Mouse (Mus musculus): ENCODE measurements around the gene S1pr5. TPM values are rescaled to one million over a fixed set of nuclear protein-coding genes. Genes with fewer than 3 reads are reported as not detected.
"Not testable (repeated sequence)": the region's sequence is repeated elsewhere in the genome, so short reads cannot be mapped to it uniquely, and the experiment has no call there.

The S1pr5 gene
- 1 to 10 TPM in 1 of 2 experiments, under 1 TPM in 1; 0.50 to 1.0 TPM for total RNA-seq (2021)
- long read RNA-seq, experiment 1: 0 reads
- long read RNA-seq, experiment 2, partial matches to known transcripts: 0 of 3 reads
- long read RNA-seq, experiment 2, other reads (novel, unspliced or antisense): 1 of 3 reads

DNA sequence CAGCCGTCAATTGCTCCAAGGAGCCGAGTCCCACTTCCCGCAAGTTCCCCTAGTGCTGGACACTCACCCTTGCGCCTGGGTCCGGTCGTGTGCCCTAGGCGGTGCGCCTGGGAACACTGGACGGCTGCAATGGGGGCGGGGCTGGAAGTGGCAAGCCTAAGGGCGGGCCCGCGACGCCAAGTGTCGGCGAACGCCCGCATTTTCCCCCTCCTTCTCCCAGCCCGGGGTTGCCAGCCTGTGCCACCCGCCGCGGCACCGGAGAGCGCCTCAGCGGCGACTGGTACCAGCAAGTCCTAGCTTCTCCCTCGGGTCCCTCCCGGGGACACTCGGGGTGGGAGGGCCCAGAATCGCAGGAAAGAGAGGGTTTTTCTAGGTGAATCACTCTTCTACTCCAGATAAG, at the start of gene S1pr5:
Gene S1pr5, minus strand, starts transcription at position 118 of the 400 bp plus-strand sequence.
- peak; percentile 26 to 53 for DNase-seq (ENCODE audit: low spot score in 2 of 2)

DNA sequence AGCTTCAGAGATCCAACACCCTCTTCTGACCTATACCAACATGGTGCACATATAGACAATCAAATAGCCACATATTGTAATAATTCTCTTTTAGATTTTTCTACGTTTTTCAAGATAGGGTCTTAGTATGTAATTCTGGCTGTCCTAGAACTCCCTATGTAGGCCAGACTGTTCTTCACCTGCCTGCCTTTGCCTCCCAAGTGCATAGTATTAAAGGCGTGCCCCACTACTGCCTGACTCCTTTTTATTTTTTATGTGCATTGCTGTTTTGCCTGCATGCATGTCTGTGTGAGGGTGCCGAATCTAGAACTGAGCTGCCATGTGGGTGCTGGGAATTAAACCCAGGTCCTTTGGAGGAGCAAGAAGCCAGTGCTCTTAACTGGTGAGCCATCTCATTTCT, 44.0 kb upstream of the S1pr5 start:
- DNase-seq (ENCODE audit: low spot score in 2 of 2): no peak

DNA sequence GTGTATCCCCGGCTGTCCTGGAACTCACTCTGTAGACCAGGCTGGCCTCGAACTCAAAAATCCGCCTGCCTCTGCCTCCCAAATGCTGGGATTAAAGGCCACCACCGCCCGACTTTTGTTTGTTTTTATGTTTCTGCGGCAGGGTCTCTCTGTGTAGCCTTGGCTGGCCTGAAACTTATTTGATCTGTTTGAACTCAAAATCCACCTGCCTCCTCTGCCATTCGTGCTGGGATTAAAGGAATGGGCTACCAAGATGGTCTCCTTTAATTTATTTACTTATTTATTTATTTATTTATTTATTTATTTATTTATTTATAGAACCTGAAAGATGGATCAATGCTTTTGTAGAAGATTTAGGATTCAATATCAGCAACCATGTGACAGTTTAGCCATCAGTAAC, 43.6 kb upstream of the S1pr5 start:
- DNase-seq (ENCODE audit: low spot score in 2 of 2): not testable (repeated sequence)

DNA sequence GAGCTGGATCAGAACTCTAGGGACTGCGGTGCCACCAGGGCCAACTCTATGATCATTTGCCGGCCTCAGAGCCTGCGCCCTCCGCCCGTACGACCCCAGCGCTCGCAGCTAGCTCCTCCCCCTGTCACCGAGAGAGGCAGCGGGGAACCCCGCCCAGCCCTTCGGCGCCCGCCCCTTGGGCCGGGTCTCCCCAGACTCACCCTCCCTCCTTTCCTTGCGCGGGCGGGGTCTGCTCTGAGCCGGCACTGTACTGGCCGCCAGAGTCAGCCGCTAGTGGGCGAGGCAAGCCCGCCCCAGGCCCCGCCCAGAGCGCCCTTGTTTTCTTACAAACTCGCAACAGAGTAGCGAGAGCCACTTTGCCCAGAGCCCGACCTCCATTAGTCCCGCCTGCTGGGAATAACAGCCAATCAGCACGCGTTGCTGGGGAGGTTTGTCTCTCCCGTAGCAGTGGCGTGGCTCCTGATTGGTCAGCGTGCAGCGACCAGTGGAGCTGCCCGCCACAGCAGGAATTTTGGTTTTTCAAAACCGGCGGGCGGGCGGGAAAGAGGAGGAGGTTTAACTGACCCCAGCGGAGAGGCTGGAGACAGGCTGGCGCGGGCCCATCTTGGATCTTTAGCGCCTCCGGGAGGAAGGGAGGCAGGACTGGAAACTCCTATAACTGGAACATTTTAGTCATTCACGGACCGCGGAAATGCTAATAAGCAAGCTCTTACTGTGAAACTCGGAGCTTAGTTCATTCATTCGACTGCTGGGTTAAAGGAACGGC, 43.0 kb upstream of the S1pr5 start, which contains the start of gene Cdkn2d:
Gene Cdkn2d, minus strand, starts transcription at position 386 of the 766 bp plus-strand sequence.
- peak; percentile 97 for DNase-seq (ENCODE audit: low spot score in 2 of 2)

DNA sequence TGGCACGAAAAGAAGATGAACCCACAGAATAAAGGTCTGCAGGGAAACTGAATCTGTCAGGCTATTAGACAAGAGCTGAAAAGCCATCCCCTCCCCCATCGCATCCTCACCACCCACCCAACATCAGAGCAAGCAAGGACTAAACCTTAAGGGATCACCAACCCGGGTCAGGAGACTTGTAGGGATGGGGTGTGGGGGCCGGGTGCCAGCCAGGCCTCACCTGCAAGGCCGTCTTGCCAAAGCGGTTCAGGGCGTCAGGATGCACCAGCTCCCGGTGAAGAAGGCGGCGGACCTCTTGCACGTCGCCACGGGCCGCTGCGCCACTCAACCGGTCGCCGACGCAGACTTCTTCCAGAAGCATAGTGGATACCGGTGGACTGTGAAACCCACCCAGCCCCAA, 42.3 kb upstream of the S1pr5 start:
- no peak for DNase-seq (ENCODE audit: low spot score in 2 of 2)

DNA sequence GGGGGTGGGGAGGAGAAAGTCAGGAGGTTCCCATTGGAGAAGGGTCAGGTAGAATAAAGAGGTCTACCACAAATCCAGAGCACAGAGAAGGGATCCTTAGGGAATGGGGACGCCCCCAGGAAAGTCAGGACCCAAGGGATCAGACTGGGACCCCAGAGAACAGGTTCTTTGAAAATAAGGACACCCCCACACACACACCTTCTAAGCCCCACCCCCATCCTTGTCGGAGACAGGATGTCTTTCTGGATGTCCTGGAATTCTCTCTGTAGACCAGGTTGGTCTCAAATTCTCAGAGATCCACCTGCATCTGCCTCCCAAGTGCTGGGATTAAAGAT, 41.1 kb upstream of the S1pr5 start:
- no peak for DNase-seq (ENCODE audit: low spot score in 2 of 2)

DNA sequence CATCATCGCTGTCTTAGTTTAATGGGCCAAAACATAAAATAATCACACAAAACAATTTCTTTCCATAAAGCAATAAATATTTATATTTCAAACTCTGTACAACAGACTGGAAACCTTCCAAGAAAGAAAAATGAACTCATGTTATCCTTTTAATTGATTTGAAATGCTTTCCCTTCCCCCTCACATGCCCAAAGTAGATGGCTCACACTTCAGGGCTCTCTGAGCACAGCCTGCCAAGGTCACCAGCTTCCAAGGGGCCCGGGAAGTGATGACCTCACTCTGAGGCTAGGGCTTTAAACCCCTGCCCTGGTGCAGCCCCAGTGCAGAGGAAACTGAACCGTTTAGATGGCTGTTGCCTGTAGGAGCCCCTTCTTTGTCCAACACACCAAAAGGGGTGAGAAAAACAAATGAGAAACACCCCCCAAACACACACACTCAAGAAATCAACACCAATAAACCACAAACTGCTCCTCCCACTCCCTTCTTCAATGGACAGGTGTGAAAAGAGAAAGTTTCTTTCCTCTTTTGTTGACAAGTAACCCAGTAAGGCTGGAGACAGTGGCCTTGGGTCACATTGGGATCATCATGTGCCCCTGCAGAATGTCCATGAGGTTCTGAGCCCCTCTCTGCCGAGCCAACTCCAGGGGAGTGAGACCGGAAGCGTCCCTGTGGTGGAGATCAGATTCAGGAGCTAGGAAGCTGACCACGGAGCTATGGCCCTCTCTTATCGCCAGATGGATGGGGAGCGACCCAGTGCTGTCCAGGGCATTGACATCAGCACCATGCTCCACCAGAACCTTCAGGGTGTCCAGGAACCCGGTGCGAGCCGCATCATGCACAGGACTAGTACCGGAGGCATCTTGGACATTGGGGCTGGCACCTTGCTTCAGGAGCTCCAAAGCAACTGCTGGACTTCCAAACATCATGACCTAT, 40.4 kb upstream of the S1pr5 start:
- DNase-seq (ENCODE audit: low spot score in 2 of 2): peak; percentile 38 to 39

DNA sequence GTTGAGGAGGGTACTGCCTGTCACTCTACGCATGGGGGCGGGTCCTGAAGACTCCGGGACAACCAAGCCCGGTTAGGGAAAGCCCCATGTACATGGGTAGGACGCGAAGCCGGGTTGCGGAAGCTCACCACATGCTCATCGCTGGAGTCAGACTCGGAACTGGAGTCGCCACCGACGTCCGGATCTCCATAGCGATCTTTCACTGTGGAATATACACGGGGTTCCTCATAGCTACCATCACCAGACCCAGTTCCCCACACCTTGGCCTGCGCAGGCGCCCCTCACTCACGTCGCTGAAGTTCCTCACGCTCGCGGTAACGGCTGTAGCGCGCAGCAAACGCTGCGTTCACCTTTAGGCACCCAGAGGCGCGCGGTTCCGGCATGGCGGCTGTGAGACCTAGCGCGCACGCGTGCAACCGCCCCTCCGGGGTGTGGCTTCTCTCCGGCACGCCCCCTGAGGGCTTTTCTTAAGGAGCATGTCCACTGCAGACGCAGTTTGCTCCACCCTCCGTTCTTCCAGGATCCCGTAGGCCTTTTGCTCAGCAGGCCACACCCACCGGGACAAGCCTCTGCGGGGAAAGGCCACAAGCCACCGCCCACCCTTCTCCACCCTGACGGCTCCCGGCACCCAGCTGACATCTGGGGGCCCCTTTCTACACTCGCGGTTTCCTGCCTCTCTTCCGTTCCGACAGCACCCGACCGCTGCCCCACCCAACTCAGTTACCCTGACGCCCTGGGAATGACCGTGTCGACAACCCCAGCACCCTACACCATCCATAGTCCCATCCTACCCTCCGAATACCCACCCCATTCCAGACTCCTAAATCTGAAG, 39.5 kb upstream of the S1pr5 start, which contains the start of gene Kri1:
Gene Kri1, minus strand, starts transcription at position 399 of the 832 bp plus-strand sequence.
- peak; percentile 94 to 97 for DNase-seq (ENCODE audit: low spot score in 2 of 2)

DNA sequence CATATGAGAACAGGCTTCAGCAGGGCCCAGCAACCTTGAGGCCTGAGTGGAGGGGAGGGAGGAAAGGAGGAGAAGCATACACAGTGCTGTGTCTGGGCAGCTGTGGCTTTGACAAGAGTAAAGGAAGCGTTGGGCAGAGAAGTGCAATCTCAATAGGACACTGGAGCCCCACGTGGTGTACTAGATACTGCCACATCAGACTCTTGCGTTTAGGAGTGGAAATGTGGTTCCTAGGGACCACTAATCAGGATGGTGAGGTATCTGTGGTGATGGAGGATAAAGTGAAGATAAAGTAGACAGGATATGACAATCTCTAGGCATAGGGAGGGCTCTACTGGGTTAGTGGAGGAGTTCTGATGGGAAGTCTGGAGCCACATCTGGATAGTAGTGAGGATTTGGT, 38.5 kb upstream of the S1pr5 start:
- no peak for DNase-seq (ENCODE audit: low spot score in 2 of 2)

DNA sequence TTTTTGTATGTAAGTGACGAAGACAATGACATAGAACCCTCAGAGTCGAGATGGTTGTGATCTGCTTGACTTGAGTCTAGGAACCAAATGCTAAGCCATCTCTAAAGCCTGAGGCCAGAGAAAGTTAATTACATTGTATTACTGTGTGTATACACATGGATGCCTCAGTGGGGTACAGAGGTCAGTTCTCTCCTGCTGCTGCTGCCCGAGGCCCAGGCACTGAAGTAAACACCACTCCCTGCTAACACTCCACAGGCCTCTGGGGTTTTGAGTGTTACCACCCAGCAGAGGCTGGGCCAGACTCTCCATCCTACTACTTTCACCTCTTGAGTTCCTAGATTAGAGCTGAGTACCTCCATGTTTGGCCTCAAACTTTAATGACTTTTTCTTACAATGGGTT, 35.8 kb upstream of the S1pr5 start:
- no peak for DNase-seq (ENCODE audit: low spot score in 2 of 2)

DNA sequence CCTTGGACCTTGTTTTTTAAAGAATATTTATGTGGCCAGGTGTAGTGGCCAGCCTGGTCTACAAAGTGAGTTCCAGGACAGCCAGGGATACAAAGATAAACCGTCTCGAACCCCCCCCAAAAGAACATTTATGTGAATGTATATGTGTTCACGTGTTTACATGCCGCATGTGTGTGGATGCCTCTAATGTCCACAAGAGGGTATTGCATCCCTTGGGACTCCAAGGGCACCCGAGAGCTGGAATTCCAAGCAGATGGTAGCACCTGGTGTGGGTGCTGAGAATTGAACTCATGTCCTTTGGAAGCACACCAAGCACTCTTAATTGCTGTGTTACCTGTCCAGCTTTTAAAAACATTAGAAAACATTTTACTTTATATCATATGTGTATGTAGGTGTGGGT, 35.3 kb upstream of the S1pr5 start:
- DNase-seq (ENCODE audit: low spot score in 2 of 2): no peak

DNA sequence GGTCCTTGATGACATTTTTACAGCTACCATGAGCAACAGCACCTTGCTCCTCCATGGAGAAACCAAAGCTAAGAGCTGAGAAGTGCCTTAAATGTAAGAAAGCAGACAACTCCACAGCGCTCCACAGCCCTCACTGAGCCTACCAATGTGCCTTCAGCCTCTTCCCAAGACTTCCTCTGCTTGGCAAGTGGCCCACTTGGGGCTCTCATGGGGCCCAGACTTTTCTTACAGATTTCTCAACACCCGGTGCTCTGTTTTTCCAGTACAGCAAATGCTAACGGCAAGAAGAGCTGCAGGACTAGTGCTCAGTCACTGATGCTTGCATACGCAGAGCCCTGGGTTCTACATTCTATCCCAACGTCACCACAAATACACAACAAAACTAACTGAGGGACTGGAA, 29.5 kb upstream of the S1pr5 start:
- DNase-seq (ENCODE audit: low spot score in 2 of 2): no peak

DNA sequence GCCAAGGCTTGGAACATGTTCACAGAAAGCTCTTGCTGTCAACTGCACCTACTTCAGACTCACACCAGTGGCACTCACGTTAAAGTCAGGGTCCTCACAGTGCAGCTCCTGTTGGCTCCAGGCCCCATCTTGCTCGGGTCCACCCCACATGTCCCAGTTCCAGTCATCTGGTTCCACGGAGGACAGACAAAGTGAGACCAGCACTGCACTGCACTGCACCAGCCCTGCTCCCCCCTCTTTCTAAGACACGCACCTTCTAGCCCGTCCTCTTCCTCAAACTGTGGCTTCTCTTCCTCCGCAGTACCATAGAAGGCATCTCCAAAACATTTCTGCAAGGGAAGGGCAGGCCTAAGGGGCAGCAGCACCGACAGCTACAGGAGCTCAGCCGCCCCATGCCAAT, 28.1 kb upstream of the S1pr5 start:
- no peak for DNase-seq (ENCODE audit: low spot score in 2 of 2)

DNA sequence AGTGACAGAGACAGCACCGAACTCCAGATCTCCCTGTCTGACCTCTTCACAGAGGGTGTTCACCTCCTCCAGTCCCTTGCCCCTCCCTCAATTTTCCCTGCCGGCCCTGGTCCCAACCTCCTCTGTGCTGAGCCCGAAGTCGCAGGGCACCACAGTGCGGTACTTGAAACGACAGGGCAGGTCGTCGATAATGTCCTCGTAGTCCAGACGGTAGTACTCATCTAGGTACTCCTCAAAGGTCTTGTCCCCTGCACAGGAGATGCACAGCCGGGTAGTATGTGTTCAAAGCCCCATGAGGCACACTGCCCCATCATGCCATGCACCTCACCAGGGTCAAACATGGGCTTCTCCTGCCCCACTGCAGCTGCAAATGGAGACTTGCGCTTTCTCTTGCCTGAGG, 27.5 kb upstream of the S1pr5 start:
- DNase-seq (ENCODE audit: low spot score in 2 of 2): no peak

DNA sequence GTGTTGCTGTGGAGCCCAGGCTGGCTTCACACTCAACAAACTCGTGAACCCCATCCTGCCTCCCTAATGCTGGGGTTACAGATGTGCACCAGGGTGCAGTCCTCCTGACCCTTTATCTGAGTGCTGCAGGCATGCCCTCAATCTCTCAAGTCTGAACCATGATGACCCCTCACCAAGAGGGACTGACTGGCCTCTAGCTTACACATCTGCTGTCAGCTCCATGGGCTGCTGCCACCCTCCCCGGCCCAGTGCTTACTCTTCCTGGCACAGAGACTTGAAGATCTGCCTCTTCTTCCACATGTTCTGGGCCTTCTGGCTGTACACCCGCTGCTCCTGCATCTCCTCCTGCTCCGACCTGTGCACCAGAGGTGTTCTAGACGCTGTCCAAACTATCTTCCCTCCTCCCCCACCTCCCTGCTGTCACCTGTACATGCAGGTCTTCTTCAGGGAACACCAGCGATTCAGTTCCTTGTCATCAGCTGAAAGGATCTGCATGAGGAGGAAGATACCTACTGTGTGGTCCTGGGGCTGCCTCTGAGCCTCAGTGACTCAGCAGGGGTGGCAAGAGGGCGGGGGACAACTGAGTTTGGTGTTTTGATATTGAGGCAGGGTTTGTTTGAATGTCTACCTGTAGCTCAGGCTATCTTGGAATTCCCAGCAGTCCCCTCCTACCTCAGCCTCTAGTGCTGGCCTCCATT, 26.9 kb upstream of the S1pr5 start:
- DNase-seq (ENCODE audit: low spot score in 2 of 2): no peak

DNA sequence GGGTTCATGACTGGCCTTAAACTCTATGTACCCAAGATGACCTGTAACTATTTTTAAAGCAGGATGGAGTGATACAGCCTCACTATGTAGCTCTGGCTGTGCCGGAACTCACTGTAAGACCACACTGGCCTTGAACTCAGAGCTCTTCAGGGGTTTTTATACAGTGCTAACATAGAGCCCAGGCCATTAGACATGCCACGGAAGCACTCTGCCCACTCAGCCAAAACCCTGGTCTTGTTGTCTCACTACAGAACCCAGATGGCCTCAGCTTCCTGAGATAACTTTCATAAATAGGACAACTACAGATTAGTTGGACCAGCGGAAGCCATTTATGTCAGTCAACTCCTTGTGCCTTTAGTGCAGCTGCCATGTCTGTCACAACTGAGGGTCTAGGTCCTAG, 26.1 kb upstream of the S1pr5 start:
- DNase-seq (ENCODE audit: low spot score in 2 of 2): no peak

DNA sequence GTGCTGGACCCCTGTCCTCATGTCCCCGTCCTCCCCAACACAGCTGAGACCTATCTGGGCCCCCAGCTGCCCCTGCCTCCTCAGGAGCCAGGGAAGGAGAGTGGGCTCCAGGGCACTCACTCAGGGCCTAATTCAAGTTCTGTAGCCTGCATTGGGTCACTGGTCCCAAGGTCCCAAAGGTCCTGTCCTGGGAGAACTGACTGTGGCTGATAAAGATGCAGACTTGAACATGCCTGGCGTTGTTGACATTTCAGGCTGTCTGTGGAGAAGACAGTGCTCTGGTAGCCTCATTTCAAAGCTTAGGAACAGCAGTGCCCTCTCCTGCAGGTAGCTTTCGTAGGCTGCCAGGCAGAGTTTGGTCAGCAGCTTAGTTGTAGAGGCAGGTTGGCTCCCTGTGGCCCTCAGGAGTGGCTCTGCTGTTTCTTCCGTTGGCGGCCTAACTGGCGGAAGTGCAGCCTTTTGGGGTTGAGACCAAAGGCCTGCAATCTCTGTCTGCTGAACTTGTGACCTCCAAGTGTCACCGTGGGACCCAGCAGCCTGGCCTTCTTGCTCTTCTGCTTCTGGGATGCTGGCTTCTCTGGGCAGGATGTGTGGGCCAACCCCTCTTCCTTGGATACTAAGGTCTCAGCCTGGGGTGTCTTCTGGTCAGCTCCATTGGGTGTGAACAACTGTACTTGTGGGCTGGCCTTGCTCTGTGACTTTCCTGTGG, 25.4 kb upstream of the S1pr5 start:
- DNase-seq (ENCODE audit: low spot score in 2 of 2): no peak

DNA sequence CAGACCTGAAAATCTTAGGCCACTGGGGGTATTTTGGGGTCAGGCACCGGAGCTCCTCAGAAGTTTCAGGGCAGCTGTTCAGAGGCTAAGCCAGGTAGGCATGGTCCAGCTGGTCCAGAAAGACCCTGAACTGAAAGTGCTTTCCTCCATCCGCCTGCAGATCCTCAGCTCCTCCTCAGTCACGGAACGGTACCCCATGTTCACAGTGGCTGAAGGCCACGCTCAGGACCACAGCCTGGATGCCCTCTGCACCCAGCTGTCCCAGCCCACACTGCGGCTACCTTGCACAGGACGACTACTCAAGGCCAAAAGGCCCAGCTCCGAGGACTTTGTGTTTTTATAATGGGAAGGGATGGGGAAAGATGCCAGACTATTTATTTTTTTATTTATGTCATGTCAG, 24.9 kb upstream of the S1pr5 start:
- no peak for DNase-seq (ENCODE audit: low spot score in 2 of 2)

DNA sequence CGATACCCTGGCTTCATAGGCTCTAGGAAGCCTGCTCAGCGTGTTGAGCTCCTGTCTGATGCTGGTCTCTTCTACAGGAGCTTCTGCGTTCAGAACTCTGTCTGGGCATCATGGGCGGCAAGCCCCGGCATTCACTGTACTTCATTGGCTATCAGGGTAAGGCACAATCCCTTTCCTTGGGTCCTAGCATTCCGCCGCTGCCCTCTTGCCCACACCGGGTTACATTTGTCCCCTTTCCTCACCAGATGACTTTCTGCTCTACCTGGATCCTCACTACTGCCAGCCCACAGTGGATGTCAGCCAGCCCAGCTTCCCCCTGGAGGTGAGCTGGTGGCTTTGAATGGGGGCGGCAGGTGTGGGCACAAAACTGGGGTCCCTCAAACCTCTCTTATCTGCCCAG, 24.1 kb upstream of the S1pr5 start:
- no peak for DNase-seq (ENCODE audit: low spot score in 2 of 2)

DNA sequence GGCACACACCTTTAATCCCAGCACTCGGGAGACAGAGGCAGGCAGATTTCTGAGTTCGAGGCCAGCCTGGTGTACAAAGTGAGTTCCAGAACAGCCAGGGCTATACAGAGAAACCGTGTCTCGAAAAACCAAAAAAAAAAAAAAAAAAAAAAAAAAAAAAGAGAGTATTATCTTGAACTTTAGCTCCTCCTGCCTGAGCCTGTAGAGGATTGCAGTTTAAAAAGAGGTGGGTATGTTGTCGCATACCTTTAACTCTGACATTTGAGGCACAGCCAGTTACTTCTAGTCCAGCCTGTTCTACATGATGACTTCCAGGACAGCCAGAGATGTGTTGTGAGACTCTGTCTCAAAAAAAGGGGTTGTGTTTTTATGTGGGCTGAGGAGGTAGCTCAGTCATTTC, 21.3 kb upstream of the S1pr5 start:
- not testable (repeated sequence) for DNase-seq (ENCODE audit: low spot score in 2 of 2)

Data from adrenal gland, adult 18-20 months (tissue).